Mouse (Mus musculus) heart, embryonic 15.5 days (tissue): Measurements from ENCODE around the gene Mfsd4b1. TPM values are rescaled to one million over a fixed set of nuclear protein-coding genes. Genes with fewer than 3 reads are reported as not detected.

Source experiments
- ATAC-seq: fragments of 200-750 bp; cut with Nextera tagmentation; replicated peaks from 2 replicates; pipeline ENCODE4 v1.8.0; 2017; ENCODE audit warnings: low read depth, moderate TSS enrichment; ENCODE audit not compliant: insufficient number of reproducible peaks, insufficient read depth, low FRiP score
- H3K27ac ChIP-seq: fragments of 300-500 bp; sonication (generic); 2 replicates; pipeline ENCODE4 v1.5.1; 2015; ENCODE audit warnings: mild to moderate bottlenecking, inconsistent platforms
- H3K27me3 ChIP-seq: fragments of 300-500 bp; sonication (generic); 2 replicates; pipeline ENCODE4 v1.6.1; 2015; ENCODE audit warnings: inconsistent platforms
- H3K36me3 ChIP-seq: fragments of 300-500 bp; sonication (generic); 2 replicates; pipeline ENCODE4 v1.6.1; 2015; ENCODE audit warnings: mild to moderate bottlenecking, inconsistent platforms
- H3K4me1 ChIP-seq: fragments of 300-500 bp; sonication (generic); replicated peaks from 2 replicates; pipeline ENCODE4 v1.6.1; 2015; ENCODE audit warnings: inconsistent platforms
- H3K4me2 ChIP-seq: fragments of 300-500 bp; sonication (generic); 2 replicates; pipeline ENCODE4 v1.6.1; 2015; ENCODE audit warnings: inconsistent platforms, mild to moderate bottlenecking, moderate library complexity
- H3K4me3 ChIP-seq: fragments of 300-500 bp; sonication (generic); 2 replicates; pipeline ENCODE4 v1.5.1; 2015; ENCODE audit warnings: mild to moderate bottlenecking, inconsistent platforms
- H3K9ac ChIP-seq: fragments of 300-500 bp; sonication (generic); 2 replicates; pipeline ENCODE4 v1.6.1; 2015; ENCODE audit warnings: mild to moderate bottlenecking, inconsistent platforms
- H3K9me3 ChIP-seq: fragments of 300-500 bp; sonication (generic); replicated peaks from 2 replicates; pipeline ENCODE4 v1.6.1; 2016; ENCODE audit warnings: inconsistent platforms
- WGBS: fragments of 180-500 bp; shearing (Covaris S2); methylation state at CpG from one replicate; pipeline ENCODE4 v1.1.7; 2015; ENCODE audit warnings: mixed read lengths; 5-methylcytosine and 5-hydroxymethylcytosine counted together
- polyA plus RNA-seq: library from polyadenylated mRNA; unstranded; fragments of >200 nt; fragmentation: Nextera tagmentation; extraction: Ambion mirVana; gene quantifications from 2 replicates; pipeline ENCODE4 v1.2.1, GENCODE M21; 2015

The Mfsd4b1 gene
- 0.62 and 1.0 TPM in 2 replicates for polyA plus RNA-seq

GRCm38 (mm10) chr10:40024554-40025428 lies at the start of gene Mfsd4b1:
TSS of gene Mfsd4b1 (minus strand) at chr10:40025268.
- Histone ChIP-seq H3K9ac (peak within 1 kb of the TSS; percentile 71), H3K27ac (peak within 1 kb of the TSS; percentile 91), H3K4me2 (peak within 1 kb of the TSS; percentile 95), H3K36me3 (no peaks in the 10 kb centered on the region), H3K9me3 (no peaks in the 10 kb centered on the region), H3K27me3 (peaks cover 10% of the 10 kb centered on the region; the same call in 1 of the 2 replicates), H3K4me3 (peak within 1 kb of the TSS; percentile 73), H3K4me1 (peaks cover 14% of the 10 kb centered on the region)
- peak; percentile 90 for ATAC-seq
- WGBS: under 1% methylated on average over 46 of the region's 46 CpGs

GRCm38 (mm10) chr10:40073608-40074007 lies 48.5 kb upstream of the Mfsd4b1 start:
- H3K4me3 ChIP-seq: no peak overlapping the region
- no peak overlapping the region for H3K9ac ChIP-seq
- no peak overlapping the region for H3K4me2 ChIP-seq
- H3K27me3 ChIP-seq: no peaks in the 10 kb centered on the region
- no peak for ATAC-seq
- peaks cover 22% of the 10 kb centered on the region for H3K4me1 ChIP-seq
- WGBS: 69% methylated on average over 6 of the region's 6 CpGs
- H3K36me3 ChIP-seq: no peaks in the 10 kb centered on the region
- H3K9me3 ChIP-seq: no peaks in the 10 kb centered on the region
- H3K27ac ChIP-seq: no peak overlapping the region

GRCm38 (mm10) chr10:40070684-40071083 lies 45.6 kb upstream of the Mfsd4b1 start:
- Histone ChIP-seq H3K4me1 (peaks cover 20% of the 10 kb centered on the region), H3K9me3 (no peaks in the 10 kb centered on the region), H3K36me3 (no peaks in the 10 kb centered on the region), H3K4me2 (no peak overlapping the region), H3K27ac (no peak overlapping the region), H3K4me3 (no peak overlapping the region), H3K9ac (no peak overlapping the region), H3K27me3 (no peaks in the 10 kb centered on the region)
- 79% methylated on average over 9 of the region's 9 CpGs for WGBS
- ATAC-seq: no peak

GRCm38 (mm10) chr10:40069270-40069669 lies 44.2 kb upstream of the Mfsd4b1 start:
- ATAC-seq: 0 out of 2 replicates have a peak, but pooled peaks have one; percentile 62
- Histone ChIP-seq H3K4me1 (peaks cover 20% of the 10 kb centered on the region), H3K9me3 (no peaks in the 10 kb centered on the region), H3K27ac (peak overlapping the region; percentile 60), H3K9ac (no peak overlapping the region), H3K36me3 (no peaks in the 10 kb centered on the region), H3K4me3 (no peak overlapping the region), H3K4me2 (peak overlapping the region; percentile 22; the same call in 1 of the 2 replicates), H3K27me3 (no peaks in the 10 kb centered on the region)
- WGBS: 17% methylated on average over 4 of the region's 4 CpGs

- Histone ChIP-seq H3K27me3 (no peaks in the 10 kb centered on the region), H3K4me3 (no peak overlapping the region), H3K9ac (no peak overlapping the region), H3K4me1 (peaks cover 20% of the 10 kb centered on the region), H3K4me2 (no peak overlapping the region), H3K36me3 (no peaks in the 10 kb centered on the region), H3K27ac (peak overlapping the region; percentile 60), H3K9me3 (no peaks in the 10 kb centered on the region)
- no peak for ATAC-seq
- 66% methylated on average over 10 of the region's 10 CpGs for WGBS
Measured at GRCm38 (mm10) chr10:40068595-40068994, 43.5 kb upstream of the Mfsd4b1 start.

- ATAC-seq: no peak
- H3K4me2 ChIP-seq: no peak overlapping the region
- H3K9me3 ChIP-seq: no peaks in the 10 kb centered on the region
- H3K4me3 ChIP-seq: no peak overlapping the region
- 66% methylated on average over 1 of the region's 1 CpGs for WGBS
- H3K9ac ChIP-seq: no peak overlapping the region
- H3K27ac ChIP-seq: no peak overlapping the region
- H3K4me1 ChIP-seq: peaks cover 20% of the 10 kb centered on the region
- no peaks in the 10 kb centered on the region for H3K27me3 ChIP-seq
- no peaks in the 10 kb centered on the region for H3K36me3 ChIP-seq
Measured at GRCm38 (mm10) chr10:40067529-40067928, 42.5 kb upstream of the Mfsd4b1 start.

- WGBS: no CpG with 5 or more reads among the region's 1 CpGs
- Histone ChIP-seq H3K27me3 (no peaks in the 10 kb centered on the region), H3K4me1 (peaks cover 20% of the 10 kb centered on the region), H3K9ac (no peak overlapping the region), H3K36me3 (no peaks in the 10 kb centered on the region), H3K4me2 (no peak overlapping the region), H3K4me3 (no peak overlapping the region), H3K9me3 (no peaks in the 10 kb centered on the region), H3K27ac (no peak overlapping the region)
- ATAC-seq: no peak
Measured at GRCm38 (mm10) chr10:40067071-40067470, 42.0 kb upstream of the Mfsd4b1 start.

GRCm38 (mm10) chr10:40065357-40065756 lies 40.3 kb upstream of the Mfsd4b1 start:
- Histone ChIP-seq H3K27me3 (no peaks in the 10 kb centered on the region), H3K9ac (no peak overlapping the region), H3K9me3 (no peaks in the 10 kb centered on the region), H3K27ac (no peak overlapping the region), H3K4me1 (peaks cover 14% of the 10 kb centered on the region), H3K4me2 (no peak overlapping the region), H3K36me3 (no peaks in the 10 kb centered on the region), H3K4me3 (no peak overlapping the region)
- 67% methylated on average over 3 of the region's 3 CpGs for WGBS
- ATAC-seq: no peak

GRCm38 (mm10) chr10:40063291-40063890 lies 38.3 kb upstream of the Mfsd4b1 start:
- H3K4me2 ChIP-seq: no peak overlapping the region
- no peaks in the 10 kb centered on the region for H3K9me3 ChIP-seq
- no peaks in the 10 kb centered on the region for H3K27me3 ChIP-seq
- no peak for ATAC-seq
- H3K27ac ChIP-seq: no peak overlapping the region
- no peak overlapping the region for H3K4me3 ChIP-seq
- WGBS: 31% methylated on average over 5 of the region's 5 CpGs
- no peak overlapping the region for H3K9ac ChIP-seq
- H3K36me3 ChIP-seq: no peaks in the 10 kb centered on the region
- peaks cover under 1% of the 10 kb centered on the region for H3K4me1 ChIP-seq

- Histone ChIP-seq H3K4me2 (no peak overlapping the region), H3K9ac (no peak overlapping the region), H3K36me3 (no peaks in the 10 kb centered on the region), H3K4me3 (no peak overlapping the region), H3K4me1 (no peaks in the 10 kb centered on the region), H3K9me3 (no peaks in the 10 kb centered on the region), H3K27me3 (no peaks in the 10 kb centered on the region), H3K27ac (no peak overlapping the region)
- 72% methylated on average over 6 of the region's 6 CpGs for WGBS
- no peak for ATAC-seq
Measured at GRCm38 (mm10) chr10:40062812-40063211, 37.7 kb upstream of the Mfsd4b1 start.

GRCm38 (mm10) chr10:40061926-40062325 lies 36.9 kb upstream of the Mfsd4b1 start:
- Histone ChIP-seq H3K27me3 (no peaks in the 10 kb centered on the region), H3K36me3 (no peaks in the 10 kb centered on the region), H3K9me3 (no peaks in the 10 kb centered on the region), H3K4me2 (no peak overlapping the region), H3K4me1 (no peaks in the 10 kb centered on the region), H3K4me3 (no peak overlapping the region), H3K27ac (no peak overlapping the region), H3K9ac (no peak overlapping the region)
- ATAC-seq: no peak
- 80% methylated on average over 5 of the region's 5 CpGs for WGBS
